Mouse (Mus musculus): ENCODE results near the gene Arl2.
"Not testable (repeated sequence)": the region's sequence is repeated elsewhere in the genome, so short reads cannot be mapped to it uniquely, and the experiment has no call there.

Gene Arl2

GRCm38 (mm10) chr19:6141394-6141749, at the start of gene Arl2:
Arl2 (minus strand) TSS chr19:6141548.
- no peak for DNase-seq (ENCODE audit: extremely low read depth, insufficient read length, low spot score)

- no peak for DNase-seq (ENCODE audit: extremely low read depth, insufficient read length, low spot score)
These were observed 42.8 kb upstream of the Arl2 start, which contains the start of gene Majin for GRCm38 (mm10) chr19:6184131-6184530. Majin (plus strand) TSS chr19:6184388.

GRCm38 (mm10) chr19:6182534-6182933, 41.2 kb upstream of the Arl2 start:
- DNase-seq (ENCODE audit: extremely low read depth, insufficient read length, low spot score), result no peak

GRCm38 (mm10) chr19:6181629-6182028, 40.3 kb upstream of the Arl2 start:
- no peak for DNase-seq (ENCODE audit: extremely low read depth, insufficient read length, low spot score)

- DNase-seq (ENCODE audit: extremely low read depth, insufficient read length, low spot score), result no peak
These were observed 37.4 kb upstream of the Arl2 start for GRCm38 (mm10) chr19:6178775-6179174.

GRCm38 (mm10) chr19:6174771-6175170, 33.4 kb upstream of the Arl2 start:
- DNase-seq (ENCODE audit: extremely low read depth, insufficient read length, low spot score), result no peak

- no peak for DNase-seq (ENCODE audit: extremely low read depth, insufficient read length, low spot score)
These were observed 29.9 kb upstream of the Arl2 start for GRCm38 (mm10) chr19:6171215-6171614.

GRCm38 (mm10) chr19:6166750-6167149, 25.4 kb upstream of the Arl2 start:
- DNase-seq (ENCODE audit: extremely low read depth, insufficient read length, low spot score), result no peak

GRCm38 (mm10) chr19:6163872-6164547, 22.7 kb upstream of the Arl2 start:
- DNase-seq (ENCODE audit: extremely low read depth, insufficient read length, low spot score), result no peak

- DNase-seq (ENCODE audit: extremely low read depth, insufficient read length, low spot score), result peak; percentile 53
These were observed 15.9 kb upstream of the Arl2 start for GRCm38 (mm10) chr19:6157220-6157619.

- DNase-seq (ENCODE audit: extremely low read depth, insufficient read length, low spot score), result no peak
These were observed 15.0 kb upstream of the Arl2 start for GRCm38 (mm10) chr19:6156372-6156771.

GRCm38 (mm10) chr19:6155174-6155573, 13.8 kb upstream of the Arl2 start:
- DNase-seq (ENCODE audit: extremely low read depth, insufficient read length, low spot score), result no peak

GRCm38 (mm10) chr19:6144842-6145241, 3.5 kb upstream of the Arl2 start:
- no peak for DNase-seq (ENCODE audit: extremely low read depth, insufficient read length, low spot score)

- DNase-seq (ENCODE audit: extremely low read depth, insufficient read length, low spot score), result peak; percentile 94
These were observed 512 bp downstream of the Arl2 start, which contains the start of gene Batf2 for GRCm38 (mm10) chr19:6140678-6141393. Batf2 (plus strand) TSS chr19:6140983.

- DNase-seq (ENCODE audit: extremely low read depth, insufficient read length, low spot score), result no peak
These were observed 1.0 kb downstream of the Arl2 start for GRCm38 (mm10) chr19:6140374-6140677.

GRCm38 (mm10) chr19:6139701-6140100, 1.6 kb downstream of the Arl2 start:
- no peak for DNase-seq (ENCODE audit: extremely low read depth, insufficient read length, low spot score)

- DNase-seq (ENCODE audit: extremely low read depth, insufficient read length, low spot score), result peak; percentile 74
These were observed 5.0 kb downstream of the Arl2 start for GRCm38 (mm10) chr19:6136397-6136796.

GRCm38 (mm10) chr19:6133197-6133596, 8.2 kb downstream of the Arl2 start:
- DNase-seq (ENCODE audit: extremely low read depth, insufficient read length, low spot score), result not testable (repeated sequence)

- DNase-seq (ENCODE audit: extremely low read depth, insufficient read length, low spot score), result no peak
These were observed 9.0 kb downstream of the Arl2 start for GRCm38 (mm10) chr19:6132171-6132827.

- DNase-seq (ENCODE audit: extremely low read depth, insufficient read length, low spot score), result not testable (repeated sequence)
These were observed 10.8 kb downstream of the Arl2 start for GRCm38 (mm10) chr19:6130414-6131128.

GRCm38 (mm10) chr19:6127760-6128341, 13.5 kb downstream of the Arl2 start, which contains the start of gene Snx15:
Snx15 (minus strand) TSS chr19:6128304.
- peak; percentile 97 for DNase-seq (ENCODE audit: extremely low read depth, insufficient read length, low spot score)

Data from 3134 (cell line).